Mouse (Mus musculus): ENCODE results near the gene Krt26. TPM values are rescaled to one million over a fixed set of nuclear protein-coding genes. Genes with fewer than 3 reads are reported as not detected.

The Krt26 gene
- total and polyA plus RNA-seq, 2 experiments from 2014 or later, result 0.50 to 0.99 TPM

- Histone ChIP-seq H3K9me3 (ENCODE audit: low read length) (no peaks in the 10 kb centered on the region), H3K9ac (replicated peaks; ENCODE audit: low read length) (no peak overlapping the region), H3K4me1 (ENCODE audit: insufficient read depth, low read length) (no peaks in the 10 kb centered on the region), H3K4me2 (ENCODE audit: low read depth, low read length) (no peak overlapping the region), H3K4me3 (ENCODE audit: low read length) (no peak overlapping the region), H3K27ac (no peak overlapping the region), H3K27me3 (ENCODE audit: insufficient read depth, low read length) (no peaks in the 10 kb centered on the region), H3K36me3 (ENCODE audit: insufficient read depth, low read length) (no peaks in the 10 kb centered on the region)
- DNase-seq (ENCODE audit: low spot score) (peak; percentile 60), ATAC-seq (no peak)
- 61% methylated on average over 5 of the region's 5 CpGs for WGBS
- peak; percentile 63 for TF ChIP-seq CTCF (IDR thresholded peaks at IDR 0.05; ENCODE audit: low read depth)
These were observed 42.7 kb downstream of the Krt26 start for GRCm38 (mm10) chr11:99295039-99295438.

GRCm38 (mm10) chr11:99292846-99293245 is 44.9 kb downstream of the Krt26 start:
- WGBS, result 65% methylated on average over 5 of the region's 5 CpGs
- ATAC-seq, result no peak
- TF ChIP-seq CTCF (IDR thresholded peaks at IDR 0.05; ENCODE audit: low read depth), result peak; percentile 82

GRCm38 (mm10) chr11:99284833-99285312 is 52.9 kb downstream of the Krt26 start, which contains the start of gene Krt24:
Krt24 (minus strand) TSS chr11:99285262.
- no peaks in the 10 kb centered on the region for H3K4me1 ChIP-seq (ENCODE audit: insufficient read depth, low read length)
- no peak for TF ChIP-seq CTCF (IDR thresholded peaks at IDR 0.05; ENCODE audit: low read depth)
- H3K4me3 ChIP-seq (ENCODE audit: low read length), result no peak within 1 kb of the TSS
- H3K9ac ChIP-seq (replicated peaks; ENCODE audit: low read length), result no peak within 1 kb of the TSS
- DNase-seq (ENCODE audit: low spot score) (no peak), ATAC-seq (no peak)
- H3K4me2 ChIP-seq (ENCODE audit: low read depth, low read length), result no peak within 1 kb of the TSS
- no peaks in the 10 kb centered on the region for H3K36me3 ChIP-seq (ENCODE audit: insufficient read depth, low read length)
- no peak within 1 kb of the TSS for H3K27ac ChIP-seq
- H3K9me3 ChIP-seq (ENCODE audit: low read length), result no peaks in the 10 kb centered on the region
- WGBS, result 48% methylated on average over 11 of the region's 11 CpGs
- H3K27me3 ChIP-seq (ENCODE audit: insufficient read depth, low read length), result no peaks in the 10 kb centered on the region

More at GRCm38 (mm10) chr11:99292846-99293245, 44.9 kb downstream of the Krt26 start:
- Histone ChIP-seq H3K4me2 (ENCODE audit: low read depth, low read length) (no peak overlapping the region), H3K27ac (no peak overlapping the region), H3K9ac (replicated peaks; ENCODE audit: low read length) (no peak overlapping the region), H3K9me3 (ENCODE audit: low read length) (no peaks in the 10 kb centered on the region), H3K4me3 (ENCODE audit: low read length) (no peak overlapping the region), H3K4me1 (ENCODE audit: insufficient read depth, low read length) (no peaks in the 10 kb centered on the region), H3K27me3 (ENCODE audit: insufficient read depth, low read length) (no peaks in the 10 kb centered on the region), H3K36me3 (ENCODE audit: insufficient read depth, low read length) (no peaks in the 10 kb centered on the region)
- DNase-seq (ENCODE audit: low spot score), result peak; percentile 70

GRCm38 (mm10) chr11:99284011-99284410 is 53.8 kb downstream of the Krt26 start:
- Histone ChIP-seq H3K9me3 (ENCODE audit: low read length) (no peaks in the 10 kb centered on the region), H3K4me1 (ENCODE audit: insufficient read depth, low read length) (no peaks in the 10 kb centered on the region), H3K4me2 (ENCODE audit: low read depth, low read length) (no peak overlapping the region), H3K36me3 (ENCODE audit: insufficient read depth, low read length) (no peaks in the 10 kb centered on the region), H3K9ac (replicated peaks; ENCODE audit: low read length) (no peak overlapping the region), H3K27me3 (ENCODE audit: insufficient read depth, low read length) (no peaks in the 10 kb centered on the region), H3K27ac (no peak overlapping the region), H3K4me3 (ENCODE audit: low read length) (no peak overlapping the region)
- 48% methylated on average over 5 of the region's 5 CpGs for WGBS
- ATAC-seq, result no peak
- TF ChIP-seq CTCF (IDR thresholded peaks at IDR 0.05; ENCODE audit: low read depth), result no peak
- peak; percentile 60 for DNase-seq (ENCODE audit: low spot score)

GRCm38 (mm10) chr11:99283334-99283733 is 54.4 kb downstream of the Krt26 start:
- Histone ChIP-seq H3K36me3 (ENCODE audit: insufficient read depth, low read length) (no peaks in the 10 kb centered on the region), H3K9ac (replicated peaks; ENCODE audit: low read length) (no peak overlapping the region), H3K4me3 (ENCODE audit: low read length) (no peak overlapping the region), H3K4me2 (ENCODE audit: low read depth, low read length) (no peak overlapping the region), H3K4me1 (ENCODE audit: insufficient read depth, low read length) (no peaks in the 10 kb centered on the region), H3K27ac (no peak overlapping the region), H3K27me3 (ENCODE audit: insufficient read depth, low read length) (no peaks in the 10 kb centered on the region), H3K9me3 (ENCODE audit: low read length) (no peaks in the 10 kb centered on the region)
- no peak for TF ChIP-seq CTCF (IDR thresholded peaks at IDR 0.05; ENCODE audit: low read depth)
- 51% methylated on average over 4 of the region's 4 CpGs for WGBS
- ATAC-seq, result no peak
- DNase-seq (ENCODE audit: low spot score), result no peak

GRCm38 (mm10) chr11:99281116-99281515 is 56.6 kb downstream of the Krt26 start:
- no peak overlapping the region for H3K4me3 ChIP-seq (ENCODE audit: low read length)
- no peaks in the 10 kb centered on the region for H3K27me3 ChIP-seq (ENCODE audit: insufficient read depth, low read length)
- WGBS, result 79% methylated on average over 9 of the region's 9 CpGs
- DNase-seq (ENCODE audit: low spot score) (no peak), ATAC-seq (no peak)
- no peaks in the 10 kb centered on the region for H3K36me3 ChIP-seq (ENCODE audit: insufficient read depth, low read length)
- H3K27ac ChIP-seq, result no peak overlapping the region
- H3K9me3 ChIP-seq (ENCODE audit: low read length), result no peaks in the 10 kb centered on the region
- H3K4me2 ChIP-seq (ENCODE audit: low read depth, low read length), result no peak overlapping the region
- TF ChIP-seq CTCF (IDR thresholded peaks at IDR 0.05; ENCODE audit: low read depth), result no peak
- no peaks in the 10 kb centered on the region for H3K4me1 ChIP-seq (ENCODE audit: insufficient read depth, low read length)
- no peak overlapping the region for H3K9ac ChIP-seq (replicated peaks; ENCODE audit: low read length)

GRCm38 (mm10) chr11:99279986-99280385 is 57.8 kb downstream of the Krt26 start:
- TF ChIP-seq CTCF (IDR thresholded peaks at IDR 0.05; ENCODE audit: low read depth), result no peak
- DNase-seq (ENCODE audit: low spot score) (no peak), ATAC-seq (no peak)
- Histone ChIP-seq H3K9ac (replicated peaks; ENCODE audit: low read length) (no peak overlapping the region), H3K27me3 (ENCODE audit: insufficient read depth, low read length) (no peaks in the 10 kb centered on the region), H3K9me3 (ENCODE audit: low read length) (no peaks in the 10 kb centered on the region), H3K4me2 (ENCODE audit: low read depth, low read length) (no peak overlapping the region), H3K27ac (no peak overlapping the region), H3K36me3 (ENCODE audit: insufficient read depth, low read length) (no peaks in the 10 kb centered on the region), H3K4me3 (ENCODE audit: low read length) (no peak overlapping the region), H3K4me1 (ENCODE audit: insufficient read depth, low read length) (no peaks in the 10 kb centered on the region)
- WGBS, result 49% methylated on average over 5 of the region's 5 CpGs

Other genes starting within 250 kb of the Krt26 start
- gene Tns4, start 248.7 kb downstream of the Krt26 start, total RNA-seq (2014; rRNA removed), result 1.3 TPM in 1 of 2 replicates, not detected in the other
- 0.08 TPM in 1 of 2 replicates, not detected in the other for gene Tns4, start 248.7 kb downstream of the Krt26 start, polyA plus RNA-seq (2015; fragmentation: Nextera tagmentation; extraction: Ambion mirVana)
- 0.40 TPM in 1 of 2 replicates, not detected in the other for gene Ccr7, start 182.9 kb downstream of the Krt26 start, total RNA-seq (2014; rRNA removed)
- gene Ccr7, start 182.9 kb downstream of the Krt26 start, polyA plus RNA-seq (2015; fragmentation: Nextera tagmentation; extraction: Ambion mirVana), result not detected in 2 replicates
- gene Smarce1, start 106.9 kb downstream of the Krt26 start, total RNA-seq (2014; rRNA removed), result 60.6 and 66.7 TPM in 2 replicates
- 186 and 188 TPM in 2 replicates for gene Smarce1, start 106.9 kb downstream of the Krt26 start, polyA plus RNA-seq (2015; fragmentation: Nextera tagmentation; extraction: Ambion mirVana)
- gene Krt222, start 93.9 kb downstream of the Krt26 start, total RNA-seq (2014; rRNA removed), result 9.0 and 10.7 TPM in 2 replicates
- 12.8 and 12.9 TPM in 2 replicates for gene Krt222, start 93.9 kb downstream of the Krt26 start, polyA plus RNA-seq (2015; fragmentation: Nextera tagmentation; extraction: Ambion mirVana)
- gene Krt24, start 52.7 kb downstream of the Krt26 start, total RNA-seq (2014; rRNA removed), result not detected in 2 replicates
- gene Krt24, start 52.7 kb downstream of the Krt26 start, polyA plus RNA-seq (2015; fragmentation: Nextera tagmentation; extraction: Ambion mirVana), result 0.23 and 0.32 TPM in 2 replicates
- 1.3 and 1.4 TPM in 2 replicates for gene Krt25, start 15.0 kb downstream of the Krt26 start, total RNA-seq (2014; rRNA removed)
- gene Krt25, start 15.0 kb downstream of the Krt26 start, polyA plus RNA-seq (2015; fragmentation: Nextera tagmentation; extraction: Ambion mirVana), result 1.3 and 1.4 TPM in 2 replicates
- 0.40 and 0.89 TPM in 2 replicates for gene Krt27, start 13.1 kb upstream of the Krt26 start, total RNA-seq (2014; rRNA removed)
- 0.34 and 0.35 TPM in 2 replicates for gene Krt27, start 13.1 kb upstream of the Krt26 start, polyA plus RNA-seq (2015; fragmentation: Nextera tagmentation; extraction: Ambion mirVana)
- gene Krt28, start 36.9 kb upstream of the Krt26 start, total RNA-seq (2014; rRNA removed), result 0.05 and 0.75 TPM in 2 replicates
- 0.58 and 0.67 TPM in 2 replicates for gene Krt28, start 36.9 kb upstream of the Krt26 start, polyA plus RNA-seq (2015; fragmentation: Nextera tagmentation; extraction: Ambion mirVana)
- gene Krt10, start 51.4 kb upstream of the Krt26 start, total RNA-seq (2014; rRNA removed), result 1.7 and 1.9 TPM in 2 replicates
- gene Krt10, start 51.4 kb upstream of the Krt26 start, polyA plus RNA-seq (2015; fragmentation: Nextera tagmentation; extraction: Ambion mirVana), result 40.4 and 45.1 TPM in 2 replicates
- 0.68 TPM in 2 replicates for gene Krt12, start 84.3 kb upstream of the Krt26 start, total RNA-seq (2014; rRNA removed)
- 0.50 and 0.53 TPM in 2 replicates for gene Krt12, start 84.3 kb upstream of the Krt26 start, polyA plus RNA-seq (2015; fragmentation: Nextera tagmentation; extraction: Ambion mirVana)
- 0.18 TPM in 1 of 2 replicates, not detected in the other for gene Krt20, start 100.2 kb upstream of the Krt26 start, total RNA-seq (2014; rRNA removed)
- gene Krt20, start 100.2 kb upstream of the Krt26 start, polyA plus RNA-seq (2015; fragmentation: Nextera tagmentation; extraction: Ambion mirVana), result 0.11 and 0.24 TPM in 2 replicates
- not detected in 2 replicates for gene Krt23, start 155.2 kb upstream of the Krt26 start, total RNA-seq (2014; rRNA removed)
- gene Krt23, start 155.2 kb upstream of the Krt26 start, polyA plus RNA-seq (2015; fragmentation: Nextera tagmentation; extraction: Ambion mirVana), result 0.40 and 0.41 TPM in 2 replicates
- not detected in 2 replicates for gene Krt39, start 183.4 kb upstream of the Krt26 start, total RNA-seq (2014; rRNA removed)
- not detected in 2 replicates for gene Krt39, start 183.4 kb upstream of the Krt26 start, polyA plus RNA-seq (2015; fragmentation: Nextera tagmentation; extraction: Ambion mirVana)
- gene Krt40, start 205.2 kb upstream of the Krt26 start, total RNA-seq (2014; rRNA removed), result not detected in 2 replicates
- not detected in 2 replicates for gene Krt40, start 205.2 kb upstream of the Krt26 start, polyA plus RNA-seq (2015; fragmentation: Nextera tagmentation; extraction: Ambion mirVana)
- not detected in 2 replicates for gene Krtap3-3, start 212.9 kb upstream of the Krt26 start, total RNA-seq (2014; rRNA removed)
- not detected in 2 replicates for gene Krtap3-3, start 212.9 kb upstream of the Krt26 start, polyA plus RNA-seq (2015; fragmentation: Nextera tagmentation; extraction: Ambion mirVana)
- gene Krtap3-2, start 218.9 kb upstream of the Krt26 start, total RNA-seq (2014; rRNA removed), result not detected in 2 replicates
- gene Krtap3-2, start 218.9 kb upstream of the Krt26 start, polyA plus RNA-seq (2015; fragmentation: Nextera tagmentation; extraction: Ambion mirVana), result not detected in 2 replicates
- gene Gm11939, start 221.5 kb upstream of the Krt26 start, total RNA-seq (2014; rRNA removed), result not detected in 2 replicates
- not detected in 2 replicates for gene Gm11939, start 221.5 kb upstream of the Krt26 start, polyA plus RNA-seq (2015; fragmentation: Nextera tagmentation; extraction: Ambion mirVana)
- not detected in 2 replicates for gene Krtap3-1, start 228.7 kb upstream of the Krt26 start, total RNA-seq (2014; rRNA removed)
- gene Krtap3-1, start 228.7 kb upstream of the Krt26 start, polyA plus RNA-seq (2015; fragmentation: Nextera tagmentation; extraction: Ambion mirVana), result not detected in 2 replicates
- gene Krtap1-5, start 243.1 kb upstream of the Krt26 start, total RNA-seq (2014; rRNA removed), result not detected in 2 replicates
- not detected in 2 replicates for gene Krtap1-5, start 243.1 kb upstream of the Krt26 start, polyA plus RNA-seq (2015; fragmentation: Nextera tagmentation; extraction: Ambion mirVana)
- not detected in 2 replicates for gene Krtap1-4, start 245.7 kb upstream of the Krt26 start, total RNA-seq (2014; rRNA removed)
- gene Krtap1-4, start 245.7 kb upstream of the Krt26 start, polyA plus RNA-seq (2015; fragmentation: Nextera tagmentation; extraction: Ambion mirVana), result not detected in 2 replicates